Mouse (Mus musculus): ENCODE data around the gene Zfhx3. TPM values are rescaled to one million over a fixed set of nuclear protein-coding genes. Genes with fewer than 3 reads are reported as not detected.

Gene Zfhx3
- polyA plus RNA-seq, 1 experiment from 2014 or later, result 60.2 TPM

DNA sequence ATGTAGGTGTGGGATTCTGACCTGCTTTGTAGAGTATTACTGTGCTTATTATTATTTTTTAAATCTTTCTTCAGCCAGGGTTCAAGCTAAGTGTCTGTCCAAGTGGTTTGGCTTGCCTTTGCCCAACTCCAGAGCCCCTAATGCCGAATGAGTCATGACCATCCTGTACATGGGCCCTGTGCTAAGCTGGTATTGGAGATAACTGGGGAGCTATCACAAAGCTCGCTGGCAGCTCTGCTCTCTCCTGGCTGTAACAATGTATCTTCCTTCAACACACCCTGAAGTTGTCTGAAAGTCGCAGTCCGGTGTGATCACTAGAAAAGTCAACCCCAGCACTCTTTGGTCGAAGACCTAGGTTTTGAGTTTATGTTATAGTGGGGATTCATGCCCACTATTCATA, 1049.0 kb downstream of the Zfhx3 start:
- Histone ChIP-seq H3K27ac (no peak overlapping the region), H3K36me3 (replicated peaks) (no peaks in the 10 kb centered on the region), H3K9ac (no peak overlapping the region), H3K27me3 (replicated peaks) (no peaks in the 10 kb centered on the region), H3K4me1 (no peaks in the 10 kb centered on the region), H3K9me3 (no peaks in the 10 kb centered on the region), H3K4me3 (no peak overlapping the region), H3K4me2 (no peak overlapping the region)
- WGBS, result 96% methylated on average over 5 of the region's 5 CpGs
- ATAC-seq (replicated peaks), result no peak

DNA sequence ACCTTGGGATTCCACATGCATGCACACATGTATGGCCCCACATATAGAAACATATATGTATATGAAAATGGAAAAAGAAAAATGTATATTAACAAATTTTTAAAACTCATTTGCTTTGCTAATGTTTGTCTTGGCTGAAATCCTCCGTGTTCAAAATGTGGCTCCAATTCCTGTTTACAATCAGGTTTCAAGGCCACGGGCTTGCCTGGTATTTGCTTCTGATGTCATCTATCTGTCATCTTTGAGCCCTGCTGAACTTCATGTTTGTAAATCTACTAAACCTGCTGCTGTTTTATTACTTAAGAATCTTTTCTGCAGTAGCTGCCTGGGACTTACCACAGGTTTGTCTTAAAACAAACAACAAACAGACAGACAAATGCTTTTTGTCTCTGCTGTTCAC, 1051.3 kb downstream of the Zfhx3 start:
- Histone ChIP-seq H3K9me3 (no peaks in the 10 kb centered on the region), H3K4me3 (no peak overlapping the region), H3K4me1 (peaks cover 8% of the 10 kb centered on the region), H3K4me2 (no peak overlapping the region), H3K9ac (no peak overlapping the region), H3K36me3 (replicated peaks) (no peaks in the 10 kb centered on the region), H3K27me3 (replicated peaks) (no peaks in the 10 kb centered on the region), H3K27ac (no peak overlapping the region)
- 81% methylated on average over 2 of the region's 2 CpGs for WGBS
- no peak for ATAC-seq (replicated peaks)

DNA sequence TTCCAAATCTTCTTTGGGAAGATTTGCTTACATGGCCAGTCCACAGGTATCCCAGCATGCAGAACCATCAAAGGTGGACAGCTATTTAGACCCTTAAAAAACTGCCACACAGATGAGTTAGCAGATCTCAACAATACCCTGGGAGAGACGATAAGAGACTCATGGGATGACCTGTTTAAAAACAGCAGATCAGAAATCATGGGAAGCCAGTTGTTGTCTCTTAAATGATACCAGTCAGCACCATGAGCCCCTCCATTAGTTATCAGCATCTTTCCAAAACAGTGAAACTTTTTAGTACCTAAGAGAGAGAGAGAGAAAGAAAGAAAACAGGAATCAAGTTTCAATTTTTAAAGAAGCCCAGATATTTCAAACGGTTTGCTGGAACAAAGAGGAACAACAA, 1051.7 kb downstream of the Zfhx3 start:
- Histone ChIP-seq H3K27ac (no peak overlapping the region), H3K4me3 (no peak overlapping the region), H3K9ac (no peak overlapping the region), H3K4me1 (peaks cover 8% of the 10 kb centered on the region), H3K36me3 (replicated peaks) (no peaks in the 10 kb centered on the region), H3K9me3 (no peaks in the 10 kb centered on the region), H3K27me3 (replicated peaks) (no peaks in the 10 kb centered on the region), H3K4me2 (no peak overlapping the region)
- WGBS, result 72% methylated on average over 2 of the region's 2 CpGs
- ATAC-seq (replicated peaks), result no peak

DNA sequence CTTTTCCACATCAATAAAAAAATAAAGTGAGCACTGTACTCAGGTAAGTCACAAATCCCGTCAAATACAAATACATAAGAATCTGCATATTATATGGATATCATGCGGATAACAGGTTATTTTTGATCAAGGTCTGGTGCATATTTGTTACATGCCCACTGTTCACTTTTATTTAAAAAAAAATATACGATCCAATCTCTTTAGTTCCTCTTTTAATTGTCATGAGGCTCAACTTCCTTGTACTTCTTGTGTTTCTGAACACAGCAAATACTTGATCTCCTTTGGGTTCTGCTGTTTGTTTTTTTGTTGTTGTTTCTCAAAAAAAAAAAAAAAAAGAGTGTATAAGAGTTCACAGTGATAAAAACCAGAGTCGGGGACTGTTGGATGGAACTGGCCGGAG, 1052.4 kb downstream of the Zfhx3 start:
- H3K27me3 ChIP-seq (replicated peaks), result no peaks in the 10 kb centered on the region
- no peak overlapping the region for H3K27ac ChIP-seq
- no peaks in the 10 kb centered on the region for H3K36me3 ChIP-seq (replicated peaks)
- ATAC-seq (replicated peaks), result no peak
- H3K9me3 ChIP-seq, result no peaks in the 10 kb centered on the region
- peaks cover 8% of the 10 kb centered on the region for H3K4me1 ChIP-seq
- no peak overlapping the region for H3K4me3 ChIP-seq
- H3K4me2 ChIP-seq, result no peak overlapping the region
- WGBS, result 93% methylated on average over 5 of the region's 5 CpGs
- H3K9ac ChIP-seq, result no peak overlapping the region

DNA sequence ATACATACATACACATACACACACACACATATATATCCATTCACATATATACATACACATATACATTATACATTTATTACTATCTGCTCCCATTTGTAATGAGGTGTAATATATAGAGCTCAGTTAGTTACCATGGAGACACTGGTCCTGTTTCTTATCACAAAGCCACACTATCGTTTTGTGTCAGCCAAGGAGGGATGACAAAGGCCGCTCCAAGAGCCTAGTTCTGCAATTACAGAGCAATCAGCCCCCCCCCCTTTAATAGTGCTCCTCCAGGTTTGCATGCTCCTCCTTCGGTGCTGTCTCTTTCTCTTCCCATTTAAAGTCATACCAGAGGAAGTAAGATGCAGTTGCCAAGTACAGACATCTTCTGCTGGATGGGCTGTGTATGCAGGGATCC, 1054.9 kb downstream of the Zfhx3 start:
- peaks cover 8% of the 10 kb centered on the region for H3K4me1 ChIP-seq
- H3K9ac ChIP-seq, result no peak overlapping the region
- 48% methylated on average over 3 of the region's 3 CpGs for WGBS
- no peak overlapping the region for H3K4me3 ChIP-seq
- no peaks in the 10 kb centered on the region for H3K27me3 ChIP-seq (replicated peaks)
- no peak for ATAC-seq (replicated peaks)
- peak overlapping the region; percentile 58; the same call in 1 of the 2 replicates for H3K27ac ChIP-seq
- H3K4me2 ChIP-seq, result no peak overlapping the region
- H3K36me3 ChIP-seq (replicated peaks), result no peaks in the 10 kb centered on the region
- H3K9me3 ChIP-seq, result no peaks in the 10 kb centered on the region

DNA sequence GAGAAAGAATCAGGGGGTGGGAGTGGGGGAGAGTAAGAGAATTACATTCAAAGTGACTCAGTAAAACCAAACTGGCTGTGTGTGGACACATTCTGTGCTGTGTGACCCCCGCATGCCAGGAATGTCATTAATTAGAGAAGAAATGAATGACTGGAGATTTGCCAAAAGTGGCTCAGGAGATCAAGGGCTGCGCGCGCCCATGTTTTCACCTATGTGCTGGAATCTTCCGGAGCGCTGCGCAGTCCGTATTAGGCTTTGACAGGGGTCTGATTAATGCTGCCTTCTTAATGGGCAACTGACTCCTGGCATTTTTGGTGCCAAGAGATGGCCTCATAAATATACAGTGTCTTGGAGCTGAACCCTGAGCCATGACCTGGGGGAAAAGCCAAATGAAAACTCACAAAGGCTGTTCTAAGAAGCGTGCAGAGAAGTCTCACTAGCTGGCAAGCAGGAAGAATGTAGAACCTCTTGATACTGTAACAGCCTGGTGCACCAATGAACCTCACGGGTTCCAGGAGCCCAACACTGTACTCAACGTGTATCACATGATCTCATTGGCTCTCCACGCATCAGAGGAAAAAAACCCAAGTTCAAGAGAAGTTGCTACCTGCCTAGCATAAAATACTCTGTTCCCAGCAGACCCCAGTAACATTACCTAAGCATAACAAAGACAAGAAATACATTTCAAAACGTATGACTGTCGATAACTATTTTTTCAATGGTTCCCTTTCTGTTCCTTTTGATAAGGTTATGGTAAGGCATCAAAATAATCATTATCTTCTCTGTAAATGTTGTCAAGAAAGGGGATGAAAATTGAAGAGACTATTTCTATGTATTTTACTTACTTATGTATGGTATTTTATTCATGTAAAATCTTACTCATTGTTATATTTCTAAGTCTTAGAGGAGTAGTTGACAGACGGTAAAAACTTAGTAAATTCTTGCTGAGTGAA, 1057.1 kb downstream of the Zfhx3 start:
- H3K4me1 ChIP-seq, result peaks cover 8% of the 10 kb centered on the region
- no peaks in the 10 kb centered on the region for H3K27me3 ChIP-seq (replicated peaks)
- no peak for ATAC-seq (replicated peaks)
- H3K9me3 ChIP-seq, result no peaks in the 10 kb centered on the region
- no peak overlapping the region for H3K9ac ChIP-seq
- H3K36me3 ChIP-seq (replicated peaks), result no peaks in the 10 kb centered on the region
- H3K4me2 ChIP-seq, result no peak overlapping the region
- H3K27ac ChIP-seq, result no peak overlapping the region
- H3K4me3 ChIP-seq, result no peak overlapping the region
- whole genome bisulfite sequencing, result 82% methylated on average over 15 of the region's 15 CpGs

DNA sequence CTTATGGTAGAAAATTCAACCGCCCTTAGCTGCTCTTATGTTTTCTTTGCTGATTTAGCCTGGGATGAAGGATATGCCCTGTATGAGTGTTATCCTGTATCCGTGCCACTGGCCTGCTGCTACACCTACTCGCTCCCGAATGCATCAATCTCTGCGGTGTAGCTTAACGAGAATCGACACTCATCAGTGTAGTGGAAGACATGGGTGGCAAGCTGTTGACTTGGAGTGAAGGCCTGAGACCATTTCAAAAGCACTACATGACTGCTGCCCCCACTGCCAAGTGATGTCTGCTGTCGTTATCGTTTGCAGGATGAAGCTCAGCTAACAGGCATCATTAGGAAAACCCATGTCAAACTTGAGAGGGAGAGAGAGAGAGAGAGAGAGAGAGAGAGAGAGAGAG, 1058.6 kb downstream of the Zfhx3 start:
- H3K9me3 ChIP-seq, result no peaks in the 10 kb centered on the region
- H3K9ac ChIP-seq, result no peak overlapping the region
- no peaks in the 10 kb centered on the region for H3K36me3 ChIP-seq (replicated peaks)
- no peak overlapping the region for H3K4me3 ChIP-seq
- WGBS, result 78% methylated on average over 9 of the region's 9 CpGs
- H3K27me3 ChIP-seq (replicated peaks), result no peaks in the 10 kb centered on the region
- no peak for ATAC-seq (replicated peaks)
- no peak overlapping the region for H3K4me2 ChIP-seq
- peaks cover 8% of the 10 kb centered on the region for H3K4me1 ChIP-seq
- H3K27ac ChIP-seq, result no peak overlapping the region

DNA sequence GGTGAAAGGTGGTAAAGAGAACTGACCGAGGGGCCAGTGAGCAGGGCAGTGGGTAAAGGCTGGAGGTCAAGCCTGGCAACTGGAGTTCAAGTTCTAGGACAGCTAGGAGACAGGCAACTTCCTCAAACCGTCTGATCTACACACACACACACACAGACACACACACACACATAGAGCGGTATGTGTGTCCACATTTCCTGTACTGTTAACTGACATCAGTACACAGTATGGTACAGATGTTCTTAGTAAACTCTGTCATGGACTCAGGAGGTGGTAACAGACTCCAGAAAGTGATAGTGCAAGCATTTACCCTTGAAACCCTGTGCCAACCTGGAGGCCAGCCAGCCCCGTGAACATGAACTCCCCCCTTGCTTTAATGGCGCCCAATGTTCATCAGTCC, 1059.5 kb downstream of the Zfhx3 start:
- 91% methylated on average over 5 of the region's 5 CpGs for whole genome bisulfite sequencing
- H3K27ac ChIP-seq, result no peak overlapping the region
- H3K4me3 ChIP-seq, result no peak overlapping the region

DNA sequence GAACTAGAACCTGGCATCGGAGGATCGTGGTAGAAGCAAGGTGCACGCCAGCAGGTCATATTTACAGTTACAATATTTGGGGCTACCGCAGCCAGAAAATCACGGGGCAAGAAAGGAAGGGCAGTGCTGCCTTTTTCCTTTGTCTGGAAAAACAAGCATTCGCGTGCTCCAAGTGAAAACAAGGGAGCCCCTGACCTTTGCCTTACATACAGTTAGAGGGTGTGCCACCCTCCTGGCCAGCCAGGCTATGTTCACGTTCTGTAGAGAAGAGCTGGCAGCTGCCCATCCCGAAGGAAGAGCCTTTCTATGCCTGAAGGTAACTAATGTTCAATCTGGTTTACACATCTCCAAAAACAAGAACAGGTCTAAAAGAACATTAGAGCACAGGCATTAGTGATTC, 1064.5 kb downstream of the Zfhx3 start:
- Histone ChIP-seq H3K4me2 (no peak overlapping the region), H3K4me3 (no peak overlapping the region), H3K9ac (no peak overlapping the region), H3K9me3 (no peaks in the 10 kb centered on the region), H3K36me3 (replicated peaks) (no peaks in the 10 kb centered on the region), H3K4me1 (no peaks in the 10 kb centered on the region), H3K27ac (no peak overlapping the region), H3K27me3 (replicated peaks) (no peaks in the 10 kb centered on the region)
- ATAC-seq (replicated peaks), result no peak
- WGBS, result 81% methylated on average over 9 of the region's 9 CpGs

More for the DNA sequence above, 1059.5 kb downstream of the Zfhx3 start:
- no peak overlapping the region for H3K4me2 ChIP-seq
- no peaks in the 10 kb centered on the region for H3K27me3 ChIP-seq (replicated peaks)
- H3K9me3 ChIP-seq, result no peaks in the 10 kb centered on the region
- no peak overlapping the region for H3K9ac ChIP-seq
- ATAC-seq (replicated peaks), result no peak
- H3K4me1 ChIP-seq, result peaks cover 8% of the 10 kb centered on the region
- H3K36me3 ChIP-seq (replicated peaks), result no peaks in the 10 kb centered on the region

Small RNAs within 50 kb of the gene (microRNA-seq; reads per million reads assigned to microRNA genes)
- gene Mir3108, result not detected

Measured in midbrain, embryonic 15.5 days (tissue).